Mouse (Mus musculus) left cerebral cortex, adult 2 months (tissue): ENCODE measurements around the gene Csnk2a2. TPM values are rescaled to one million over a fixed set of nuclear protein-coding genes. Genes with fewer than 3 reads are reported as not detected.

Experiments used
- DNase-seq, 2 experiments: peaks; one replicate each; pipeline ENCODE4 v3.0.0; 2021 to 2022; ENCODE audit warnings: low spot score in 2 of 2, mixed read lengths in 1 of 2; ENCODE audit errors: extremely low spot score in 1 of 2
- H3K27ac ChIP-seq: fragments of 200-600 bp; 2 replicates; pipeline ENCODE4 v1.8.1; 2022
- H3K4me3 ChIP-seq: fragments of 200-600 bp; 2 replicates; pipeline ENCODE4 v1.8.1; 2022
- CTCF ChIP-seq: fragments of 200-600 bp; IDR thresholded peaks from 2 replicates; pipeline ENCODE4 v1.8.1; 2022; ENCODE audit warnings: antibody characterized with exemption, mild to moderate bottlenecking, moderate library complexity
- intact Hi-C: fragments of 180-260 bp; cut with DNase I; formaldehyde crosslinking; loops from one replicate; pipeline ENCODE4 v1.15.1; 2025
- total RNA-seq, 2 experiments: library from RNA; stranded (reverse); gene quantifications; 2 replicates each; pipeline ENCODE4 v1.2.3; 2021

Gene Csnk2a2
- total RNA-seq, 2 experiments from 2014 or later, result 71.6 to 86.2 TPM

DNA sequence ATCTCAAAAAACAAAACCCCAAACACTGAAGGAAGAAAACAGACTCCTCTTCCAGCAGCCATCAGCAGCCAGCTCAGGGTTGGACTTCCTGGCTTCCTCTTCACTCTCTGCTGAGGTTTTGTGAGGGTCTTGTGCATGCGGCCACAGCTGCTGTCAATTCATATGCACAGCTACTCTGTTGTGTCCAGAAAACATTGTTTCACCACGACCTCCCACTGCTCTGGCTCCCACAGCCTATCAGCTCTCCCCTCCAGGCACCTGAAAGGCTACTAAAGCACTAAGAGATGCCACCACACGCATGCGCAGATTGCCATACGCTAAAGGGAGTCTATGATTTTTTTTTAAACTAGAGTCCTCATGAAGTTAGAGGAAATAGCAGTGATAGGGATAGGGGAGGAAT, 15.0 kb upstream of the Csnk2a2 start:
- Histone ChIP-seq H3K27ac (no peak overlapping the region), H3K4me3 (no peak overlapping the region)
- no peak for TF ChIP-seq CTCF
- DNase-seq, result no peak
- intact Hi-C loops, result loop anchor here (5.0 kb wide), 1 partner anchor 82 kb away; no protein-coding TSS in a partner anchor

DNA sequence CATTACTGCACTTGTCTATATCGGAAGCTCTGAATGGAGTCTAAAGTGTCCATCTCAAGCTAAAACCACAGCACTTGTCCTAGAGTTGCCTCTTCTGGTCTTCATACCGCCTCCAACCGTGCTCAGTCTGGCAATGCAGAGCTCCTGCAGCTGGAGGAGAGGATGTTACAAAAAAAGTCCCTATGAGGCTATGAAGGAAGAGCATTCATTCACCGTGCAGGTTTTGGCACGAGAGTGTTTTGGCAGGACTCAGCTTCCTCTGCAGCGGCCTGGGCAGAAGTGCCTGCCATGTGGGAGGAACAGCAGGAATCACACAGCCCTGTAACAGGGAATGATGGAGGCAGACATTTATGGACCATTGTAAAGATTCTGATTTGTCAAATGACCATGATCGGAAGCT, 12.6 kb upstream of the Csnk2a2 start:
- Histone ChIP-seq H3K4me3 (no peak overlapping the region), H3K27ac (no peak overlapping the region)
- TF ChIP-seq CTCF, result no peak
- DNase-seq, result peak in 1 of 2 experiments; percentile 26
- intact Hi-C loops, result loop anchor here (5.0 kb wide), 1 partner anchor 85 kb away; no protein-coding TSS in a partner anchor

DNA sequence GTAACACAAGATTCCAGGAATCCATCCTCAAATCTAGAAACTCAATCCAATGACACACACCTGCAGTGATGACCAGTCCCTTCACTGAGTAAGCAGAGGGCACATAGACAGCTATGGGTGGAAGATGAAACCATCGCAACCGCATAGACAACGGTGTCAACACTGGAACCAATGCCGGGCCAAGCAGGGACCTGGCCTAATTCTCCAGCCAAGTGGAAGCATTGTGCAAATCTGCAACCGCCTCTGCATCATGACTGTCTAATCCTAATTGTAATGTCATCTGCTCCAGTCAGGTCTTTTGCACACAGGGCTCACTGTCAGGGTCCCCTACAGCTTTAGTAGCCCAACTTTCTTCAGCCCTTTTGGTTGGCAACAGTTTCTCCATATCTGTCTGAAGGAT, 10.6 kb upstream of the Csnk2a2 start:
- intact Hi-C loops, result loop anchor here (5.0 kb wide), 1 partner anchor 87 kb away; no protein-coding TSS in a partner anchor
- Histone ChIP-seq H3K27ac (no peak overlapping the region), H3K4me3 (no peak overlapping the region)
- no peak for DNase-seq
- no peak for TF ChIP-seq CTCF

GRCm38 (mm10) chr8:95499266-95500064, 9.6 kb upstream of the Csnk2a2 start:
- Histone ChIP-seq H3K4me3 (no peak overlapping the region), H3K27ac (no peak overlapping the region)
- no peak for TF ChIP-seq CTCF
- intact Hi-C loops, result loop anchor here (5.0 kb wide), 1 partner anchor 88 kb away; no protein-coding TSS in a partner anchor
- DNase-seq, result no peak

- Histone ChIP-seq H3K4me3 (no peak overlapping the region), H3K27ac (no peak overlapping the region)
- DNase-seq, result no peak
- TF ChIP-seq CTCF, result no peak
- intact Hi-C loops, result no loop called here
Measured at GRCm38 (mm10) chr8:95497821-95498220, 8.0 kb upstream of the Csnk2a2 start.

DNA sequence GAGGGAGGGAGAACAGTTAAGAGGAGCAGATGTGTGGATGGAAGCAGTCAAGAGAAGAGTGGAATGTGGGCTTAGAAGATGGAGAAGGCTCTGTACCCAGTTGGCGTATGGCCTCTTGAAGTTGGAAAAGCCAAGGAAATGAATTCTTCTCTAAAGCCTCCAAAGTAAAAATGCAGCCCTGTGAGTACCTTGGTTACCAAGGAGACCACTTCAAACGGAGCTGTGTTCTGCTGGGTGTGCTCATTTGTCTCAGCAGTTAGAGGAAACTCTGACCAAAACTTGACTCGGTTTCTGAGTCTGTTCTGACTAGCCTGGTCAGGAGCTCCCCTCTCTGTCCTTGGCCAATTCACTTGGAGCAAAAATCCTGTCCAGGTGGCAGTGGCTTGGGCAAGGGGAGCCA, 6.6 kb upstream of the Csnk2a2 start:
- TF ChIP-seq CTCF, result no peak
- Histone ChIP-seq H3K27ac (no peak overlapping the region), H3K4me3 (no peak overlapping the region)
- no peak for DNase-seq
- intact Hi-C loops, result no loop called here

DNA sequence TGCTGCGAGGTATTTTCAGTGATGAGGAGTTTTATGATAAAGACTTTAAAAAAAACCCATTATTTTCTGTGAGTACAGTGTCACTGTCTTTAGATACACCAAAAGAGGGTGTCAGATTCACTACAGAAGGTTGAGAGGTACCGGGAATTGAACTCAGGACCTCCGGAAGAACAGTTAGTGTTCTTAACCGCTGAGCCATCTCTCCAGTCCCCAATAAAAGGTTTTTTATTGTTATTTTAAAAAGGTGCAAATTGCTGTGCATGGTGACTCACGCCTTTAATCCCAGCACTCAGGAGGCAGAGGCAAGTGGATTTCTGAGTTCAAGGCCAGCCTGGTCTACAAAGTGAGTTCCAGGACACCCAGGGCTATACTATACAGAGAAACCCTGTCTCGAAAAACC, 5.6 kb upstream of the Csnk2a2 start:
- TF ChIP-seq CTCF, result no peak
- no peak for DNase-seq
- intact Hi-C loops, result no loop called here
- H3K4me3 ChIP-seq, result no peak overlapping the region
- no peak overlapping the region for H3K27ac ChIP-seq

DNA sequence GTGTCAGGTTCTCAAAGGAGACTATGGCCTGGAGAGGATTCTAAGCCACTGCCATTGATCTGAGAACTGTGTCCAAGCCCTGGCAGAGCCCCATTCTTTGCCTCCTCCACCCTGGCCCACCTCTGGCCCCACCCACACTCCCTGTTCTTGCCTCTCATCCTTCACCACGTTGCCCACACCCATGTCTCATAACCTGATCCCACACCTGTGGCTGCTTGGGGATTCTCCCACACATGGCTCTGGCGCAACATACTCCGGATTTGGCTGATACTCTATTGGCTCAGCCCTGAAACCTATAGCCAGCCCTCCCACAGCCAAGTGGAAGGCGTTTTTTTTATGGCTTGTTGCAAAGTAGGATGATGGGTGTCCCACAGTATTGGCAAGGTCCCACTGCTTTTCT, 2.2 kb upstream of the Csnk2a2 start:
- no peak for DNase-seq
- H3K4me3 ChIP-seq, result no peak overlapping the region
- intact Hi-C loops, result no loop called here
- no peak overlapping the region for H3K27ac ChIP-seq
- no peak for TF ChIP-seq CTCF

DNA sequence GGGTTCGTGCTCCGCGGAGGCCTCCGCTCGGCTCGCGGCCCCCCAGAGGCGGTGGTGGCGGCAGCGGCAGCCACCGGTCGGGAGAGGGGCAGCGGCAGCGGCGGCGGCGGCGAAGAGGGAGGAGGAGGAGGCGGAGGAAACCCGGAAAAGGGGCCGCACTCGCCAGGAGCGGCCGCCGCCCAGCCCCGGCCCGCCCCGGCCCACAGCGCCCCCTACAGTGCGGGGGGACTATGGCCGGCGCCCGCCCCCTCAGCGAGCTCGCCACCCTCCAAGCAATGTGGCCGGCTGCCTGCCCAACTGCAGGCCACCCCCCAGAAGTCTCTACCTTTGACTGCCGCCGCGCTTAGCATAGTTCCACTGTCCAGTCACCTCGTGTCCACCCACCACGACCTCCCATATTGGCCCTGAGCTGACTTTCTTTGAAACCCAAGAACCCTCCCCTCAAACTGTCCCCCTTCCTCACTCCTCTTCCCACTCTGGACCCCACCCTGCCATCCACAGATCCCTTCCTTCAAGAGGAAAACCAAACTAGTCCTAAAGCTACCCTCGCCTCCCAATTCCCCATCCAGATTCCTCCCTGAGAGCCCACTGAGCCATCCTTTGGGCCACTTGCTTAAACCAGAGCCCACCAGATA, 1.0 kb downstream of the Csnk2a2 start:
- peak overlapping the region; percentile 86 for H3K27ac ChIP-seq
- DNase-seq, result peak; percentile 84 to 92
- intact Hi-C loops, result loop anchor here (5.0 to 10.0 kb wide), 2 partner anchors 46 to 208 kb away; partner anchors contain the start of gene Ccdc113
- peak overlapping the region; percentile 55 for H3K4me3 ChIP-seq
- TF ChIP-seq CTCF, result peak; percentile 93

DNA sequence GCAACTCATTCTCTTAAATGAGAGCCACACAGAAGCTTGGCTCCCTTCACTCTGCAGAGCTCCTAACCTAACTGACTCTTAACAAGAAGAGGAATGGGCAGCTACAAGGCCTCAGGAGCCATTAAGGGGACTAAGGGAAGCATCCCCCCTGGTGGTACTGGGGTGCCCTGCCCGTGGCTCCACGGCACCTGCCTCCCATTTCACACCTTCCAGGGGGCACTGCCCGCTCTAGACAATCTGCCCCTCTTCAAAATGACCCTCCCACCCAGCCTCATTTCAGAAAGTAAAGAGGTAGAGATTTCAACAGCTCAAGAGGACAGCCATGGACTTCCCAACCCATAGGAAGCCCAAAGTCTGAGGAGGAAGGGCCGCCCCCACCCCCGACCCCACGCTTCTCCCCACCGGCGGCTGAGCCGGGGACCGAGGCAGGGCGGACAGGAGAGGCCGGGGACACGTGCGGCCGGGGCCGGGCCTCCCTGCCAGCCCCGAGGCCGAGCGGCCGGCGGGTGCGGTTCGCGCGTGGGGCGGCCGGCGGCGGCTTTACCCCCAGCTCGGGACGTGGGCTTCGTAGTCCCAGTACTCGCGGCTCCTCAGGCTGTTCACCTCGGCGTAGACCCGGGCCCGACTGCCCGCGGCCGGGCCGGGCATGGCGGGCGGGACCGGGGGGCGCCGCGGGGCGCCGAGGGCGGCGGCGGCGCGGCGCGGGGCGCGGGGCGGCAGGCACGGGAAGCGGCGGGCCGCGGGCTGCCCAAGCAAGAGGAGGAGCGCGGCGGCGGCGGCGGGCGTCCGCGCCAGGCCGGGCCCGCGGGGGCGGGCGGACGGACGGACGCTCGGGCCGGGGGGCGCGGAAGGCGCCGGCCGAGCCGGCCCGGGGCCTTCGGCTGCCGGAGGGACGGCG, 1.8 kb downstream of the Csnk2a2 start:
- intact Hi-C loops, result loop anchor here (5.0 to 10.0 kb wide), 2 partner anchors 47 to 209 kb away; partner anchors contain the start of gene Ccdc113
- no peak for TF ChIP-seq CTCF
- no peak for DNase-seq
- H3K4me3 ChIP-seq, result peak overlapping the region; percentile 66
- H3K27ac ChIP-seq, result peak overlapping the region; percentile 86

DNA sequence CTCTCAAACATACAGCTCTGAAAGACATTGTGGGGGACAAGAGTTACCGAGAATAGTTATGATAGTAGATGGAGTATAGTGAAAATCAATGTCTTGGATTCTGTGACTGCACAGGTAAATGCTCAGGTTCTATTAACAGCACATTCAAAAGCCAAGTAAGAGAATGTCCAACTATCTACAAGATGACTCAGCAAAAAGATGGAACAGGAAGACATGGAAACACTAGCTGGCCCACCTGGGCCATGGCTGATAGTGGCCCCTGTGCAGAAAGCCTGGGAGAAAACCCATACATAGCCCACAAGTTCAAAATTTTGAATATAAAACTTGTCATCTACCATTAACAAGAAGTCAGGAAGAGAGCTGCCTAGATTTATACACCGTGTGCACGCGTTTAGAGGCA, 19.8 kb downstream of the Csnk2a2 start:
- H3K4me3 ChIP-seq, result no peak overlapping the region
- H3K27ac ChIP-seq, result no peak overlapping the region
- DNase-seq, result no peak
- no peak for TF ChIP-seq CTCF
- intact Hi-C loops, result no loop called here
